Mouse (Mus musculus) ES-E14 (cell line): ENCODE results near the gene Flnc.

Experiments
- CHD2 ChIP-seq: IDR thresholded peaks from 2 replicates; pipeline ENCODE4 v1.6.1; 2014; ENCODE audit warnings: mild to moderate bottlenecking, low read depth, low read length, inconsistent platforms
- HCFC1 ChIP-seq: IDR thresholded peaks from 2 replicates; pipeline ENCODE4 v1.6.1; 2012; ENCODE audit warnings: low read length, inconsistent platforms, borderline replicate concordance; ENCODE audit not compliant: insufficient read depth
- MAFK ChIP-seq: IDR thresholded peaks from 2 replicates; pipeline ENCODE4 v1.6.1; 2014; ENCODE audit warnings: mild to moderate bottlenecking, low read depth, low read length, inconsistent platforms; ENCODE audit not compliant: insufficient read depth
- ZC3H11A ChIP-seq: IDR thresholded peaks from 2 replicates; pipeline ENCODE4 v1.6.1; 2012; ENCODE audit warnings: low read depth, mild to moderate bottlenecking, inconsistent platforms, low read length, borderline replicate concordance
- ZNF384 ChIP-seq: IDR thresholded peaks from 2 replicates; pipeline ENCODE4 v1.6.1; 2012; ENCODE audit warnings: low read depth, low read length, inconsistent platforms

DNA sequence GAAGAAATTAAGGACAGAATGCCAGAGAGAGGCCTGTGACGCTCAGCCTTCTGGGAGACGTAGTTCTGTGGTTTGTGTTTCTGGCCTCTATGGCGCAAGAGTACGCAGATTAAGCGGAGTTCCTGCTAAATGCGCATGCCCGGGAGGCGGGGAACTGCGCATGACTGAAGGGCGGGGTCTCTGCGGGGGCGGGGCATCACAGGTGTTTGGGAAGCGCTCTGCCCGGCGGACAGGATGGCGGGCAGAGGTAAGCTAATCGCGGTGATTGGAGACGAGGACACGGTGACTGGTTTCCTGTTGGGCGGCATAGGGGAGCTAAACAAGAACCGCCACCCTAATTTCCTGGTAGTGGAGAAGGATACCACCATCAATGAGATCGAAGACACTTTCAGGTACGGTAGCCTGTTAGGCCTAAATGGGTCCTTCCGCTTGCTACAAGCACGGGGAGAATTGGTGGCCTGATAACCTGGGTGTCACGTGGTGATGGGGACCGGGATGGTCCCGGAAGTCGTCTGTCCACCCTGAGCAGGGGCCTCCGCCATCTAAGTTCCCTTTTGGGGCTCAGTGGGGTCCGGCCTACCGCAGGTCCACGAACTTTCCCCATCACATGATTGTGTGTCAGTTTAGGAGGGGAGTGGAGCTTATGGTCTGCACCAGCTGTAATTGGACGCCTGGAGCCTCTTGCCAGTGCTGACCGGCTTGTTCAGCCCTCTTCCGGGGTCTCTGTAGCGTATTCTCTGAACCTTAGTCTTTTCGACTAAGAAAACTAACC lies 34.7 kb downstream of the Flnc start, which contains the start of gene Atp6v1f:
- TF ChIP-seq ZNF384 = no peak
- no peak for TF ChIP-seq CHD2
- TF ChIP-seq HCFC1 = peak; percentile 92
- no peak for TF ChIP-seq ZC3H11A
- TF ChIP-seq MAFK = no peak
